Mouse (Mus musculus) heart, postnatal 10 days (tissue): Measurements from ENCODE around the gene Olfr96. TPM values are rescaled to one million over a fixed set of nuclear protein-coding genes. Genes with fewer than 3 reads are reported as not detected.
"Not testable (repeated sequence)": the region's sequence is repeated elsewhere in the genome, so short reads cannot be mapped to it uniquely, and the experiment has no call there.

Source experiments
- DNase-seq, 2 experiments: peaks; one replicate each; pipeline ENCODE4 v3.0.0; 2021
- intact Hi-C: fragments of 180-260 bp; cut with DNase I; formaldehyde crosslinking; loops from one replicate; pipeline ENCODE4 v1.15.1; 2025
- total RNA-seq, 2 experiments: library from RNA; stranded (reverse); gene quantifications; 2 replicates each; pipeline ENCODE4 v1.2.3; 2021

The Olfr96 gene
- not detected for total RNA-seq

GRCm38 (mm10) chr17:37219846-37220245, at the start of gene Olfr96:
Gene Olfr96 (plus strand): TSS chr17:37220146.
- intact Hi-C loops, result no loop called here
- DNase-seq, result no peak

GRCm38 (mm10) chr17:37185474-37185873, 34.5 kb upstream of the Olfr96 start:
- intact Hi-C loops, result no loop called here
- DNase-seq, result no peak

- DNase-seq, result peak; percentile 49 to 67
- intact Hi-C loops, result no loop called here
These were observed 29.2 kb upstream of the Olfr96 start for GRCm38 (mm10) chr17:37190711-37191110.

GRCm38 (mm10) chr17:37193032-37193431, 26.9 kb upstream of the Olfr96 start:
- DNase-seq, result no peak
- intact Hi-C loops, result no loop called here

- intact Hi-C loops, result no loop called here
- DNase-seq, result no peak
These were observed 26.3 kb upstream of the Olfr96 start, which contains the start of gene Ubd for GRCm38 (mm10) chr17:37193656-37194055. Gene Ubd (plus strand): TSS chr17:37193892.

- intact Hi-C loops, result no loop called here
- no peak for DNase-seq
These were observed 25.2 kb upstream of the Olfr96 start for GRCm38 (mm10) chr17:37194782-37195181.

- peak; percentile 10 to 16 for DNase-seq
- intact Hi-C loops, result no loop called here
These were observed 22.9 kb upstream of the Olfr96 start for GRCm38 (mm10) chr17:37196845-37197724.

GRCm38 (mm10) chr17:37200894-37201293, 19.1 kb upstream of the Olfr96 start, which contains the start of gene Olfr94:
Gene Olfr94 (minus strand): TSS chr17:37200994.
- intact Hi-C loops, result loop anchor here (5.0 kb wide), 1 partner anchor 309 kb away; the partner anchor contains the start of gene Trim40
- DNase-seq, result no peak

- peak; percentile 79 to 90 for DNase-seq
- intact Hi-C loops, result loop anchor here (1.0 to 5.0 kb wide), 2 partner anchors 120 to 311 kb away; partner anchors contain the start of gene Trim40
These were observed 16.6 kb upstream of the Olfr96 start for GRCm38 (mm10) chr17:37203206-37203916.

- DNase-seq, result no peak
- intact Hi-C loops, result loop anchor here (1.0 to 5.0 kb wide), 2 partner anchors 121 to 312 kb away; partner anchors contain the start of gene Trim40
These were observed 16.1 kb upstream of the Olfr96 start for GRCm38 (mm10) chr17:37203917-37204236.

- no peak for DNase-seq
- intact Hi-C loops, result no loop called here
These were observed 8.8 kb upstream of the Olfr96 start for GRCm38 (mm10) chr17:37210884-37211768.

- no peak for DNase-seq
- intact Hi-C loops, result no loop called here
These were observed 6.9 kb upstream of the Olfr96 start, which contains the start of gene Olfr95 for GRCm38 (mm10) chr17:37213018-37213417. Gene Olfr95 (minus strand): TSS chr17:37213118.

- intact Hi-C loops, result no loop called here
- DNase-seq, result peak; percentile 6 to 14
These were observed 1.5 kb upstream of the Olfr96 start for GRCm38 (mm10) chr17:37218486-37218885.

- intact Hi-C loops, result no loop called here
- DNase-seq, result no peak
These were observed 1.9 kb downstream of the Olfr96 start for GRCm38 (mm10) chr17:37221879-37222278.

GRCm38 (mm10) chr17:37237230-37237629, 17.3 kb downstream of the Olfr96 start, which contains the start of gene Olfr97:
Gene Olfr97 (minus strand): TSS chr17:37237330.
- intact Hi-C loops, DNase-seq: not testable (repeated sequence)

- intact Hi-C loops, result no loop called here
- no peak for DNase-seq
These were observed 22.3 kb downstream of the Olfr96 start for GRCm38 (mm10) chr17:37242198-37242597.

- intact Hi-C loops, result no loop called here
- peak; percentile 29 to 33 for DNase-seq
These were observed 26.8 kb downstream of the Olfr96 start for GRCm38 (mm10) chr17:37246715-37247114.

GRCm38 (mm10) chr17:37249460-37249859, 29.5 kb downstream of the Olfr96 start:
- intact Hi-C loops, result no loop called here
- DNase-seq, result no peak

GRCm38 (mm10) chr17:37250544-37250943, 30.6 kb downstream of the Olfr96 start:
- intact Hi-C loops, result no loop called here
- DNase-seq, result peak in 1 of 2 experiments; percentile 6

- DNase-seq, result no peak
- intact Hi-C loops, result no loop called here
These were observed 43.7 kb downstream of the Olfr96 start, which contains the start of gene Olfr98 for GRCm38 (mm10) chr17:37263626-37264025. Gene Olfr98 (minus strand): TSS chr17:37263749.
